18 mouse cellular contexts compared by ENCODE assay signal in the genomic region with DNA sequence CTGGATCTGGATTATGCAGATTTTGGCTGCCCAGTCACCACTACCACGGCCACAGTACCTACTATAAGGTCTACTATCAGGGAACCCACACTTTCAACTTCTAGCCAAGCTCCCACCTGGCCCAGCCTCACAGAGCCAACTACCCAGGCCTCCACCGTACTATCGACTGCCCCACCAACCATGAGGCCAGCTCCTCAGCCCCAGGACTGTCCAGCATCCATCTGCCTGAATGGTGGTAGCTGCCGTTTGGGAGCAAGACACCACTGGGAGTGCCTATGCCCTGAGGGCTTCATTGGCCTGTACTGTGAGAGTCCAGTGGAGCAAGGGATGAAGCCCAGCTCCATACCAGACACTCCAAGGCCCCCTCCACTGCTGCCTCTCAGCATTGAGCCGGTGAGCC. TPM values are rescaled to one million over a fixed set of nuclear protein-coding genes. Genes with fewer than 3 reads are reported as not detected.
A peak's percentile ranks its signal among the peaks of the same experiment; 100 is the strongest.
DNase-seq lines count a peak whose midpoint lies in the region; ATAC-seq and TF ChIP-seq lines count a peak whose summit lies in the region.
"Had no signal": no experiment of that assay in that cellular context is flagged by ENCODE, and none has a peak within 500 bp of the region (broad histone marks: within the 10 kb centered on the region; RNA-seq: fewer than 3 reads in every experiment).

No protein-coding gene starts in this region.

- no peak for TF ChIP-seq POLR2A in embryonic fibroblast, embryonic 13.5 days (IDR thresholded peaks at IDR 0.05; ENCODE audit: low read depth, low read length)
- no peak for TF ChIP-seq POLR2A in lung, adult 2 months (IDR thresholded peaks at IDR 0.05; ENCODE audit: borderline replicate concordance, extremely low read depth, low read depth, low read length)

- no peak overlapping the region for H3K4me2 ChIP-seq in heart, postnatal 0 days (ENCODE audit: low read depth, low read length)
- no peak overlapping the region for H3K4me2 ChIP-seq in heart, embryonic 12.5 days
- no peak overlapping the region for H3K4me2 ChIP-seq in midbrain, embryonic 12.5 days (replicated peaks)
- H3K4me2 ChIP-seq in midbrain, postnatal 0 days (ENCODE audit: low read depth, low read length, poor library complexity, severe bottlenecking): no peak overlapping the region
- no peak overlapping the region for H3K4me2 ChIP-seq in stomach, postnatal 0 days (replicated peaks; ENCODE audit: low read depth)
- H3K4me2 ChIP-seq: embryonic facial prominence, embryonic 12.5 days; liver, embryonic 15.5 days; neural tube, embryonic 12.5 days had no signal

- H3K9ac ChIP-seq in heart, postnatal 0 days (replicated peaks; ENCODE audit: low read depth, low read length): no peak overlapping the region
- H3K9ac ChIP-seq in heart, embryonic 12.5 days: no peak overlapping the region
- H3K9ac ChIP-seq in midbrain, embryonic 12.5 days (replicated peaks): 0 out of 2 replicates have a peak overlapping the region, but pooled peaks have one; percentile 11
- no peak overlapping the region for H3K9ac ChIP-seq in midbrain, postnatal 0 days (replicated peaks; ENCODE audit: low read length, poor library complexity, severe bottlenecking)
- no peak overlapping the region for H3K9ac ChIP-seq in stomach, postnatal 0 days (ENCODE audit: low read length)
- H3K9ac ChIP-seq: embryonic facial prominence, embryonic 12.5 days; liver, embryonic 15.5 days; neural tube, embryonic 12.5 days had no signal

- no peak for TF ChIP-seq EP300 in heart, postnatal 0 days (IDR thresholded peaks at IDR 0.05; ENCODE audit: low read depth)
- TF ChIP-seq EP300 in stomach, postnatal 0 days (optimal IDR thresholded peaks at IDR 0.05): no peak

- no peak overlapping the region for H3K27ac ChIP-seq in heart, postnatal 0 days (ENCODE audit: low read depth)
- H3K27ac ChIP-seq in heart, embryonic 12.5 days (ENCODE audit: poor library complexity, severe bottlenecking): no peak overlapping the region
- no peak overlapping the region for H3K27ac ChIP-seq in midbrain, embryonic 12.5 days (replicated peaks)
- H3K27ac ChIP-seq in midbrain, postnatal 0 days (ENCODE audit: low read depth, low read length): no peak overlapping the region
- H3K27ac ChIP-seq in embryonic fibroblast, embryonic 13.5 days (ENCODE audit: insufficient read depth, low read length): 0 out of 2 replicates have a peak overlapping the region, but pooled peaks have one; percentile 83
- H3K27ac ChIP-seq in stomach, postnatal 0 days (replicated peaks): 0 out of 2 replicates have a peak overlapping the region, but pooled peaks have one; percentile 8
- H3K27ac ChIP-seq: embryonic facial prominence, embryonic 12.5 days; heart, embryonic 10.5 days; left cerebral cortex, adult 2 months; liver, embryonic 15.5 days; neural tube, embryonic 12.5 days had no signal

- 84% methylated on average over 5 of the region's 5 CpGs for WGBS in heart, postnatal 0 days
- 84% methylated on average over 5 of the region's 5 CpGs for WGBS in heart, embryonic 12.5 days
- 91% methylated on average over 5 of the region's 5 CpGs for WGBS in midbrain, embryonic 12.5 days
- 85% methylated on average over 5 of the region's 5 CpGs for WGBS in midbrain, postnatal 0 days
- WGBS in stomach, postnatal 0 days: 86% methylated on average over 5 of the region's 5 CpGs
- 81% methylated on average over 5 of the region's 5 CpGs for WGBS in lung, adult 2 months

- H3K4me1 ChIP-seq in heart, postnatal 0 days (ENCODE audit: control insufficient read depth, insufficient read depth): peaks cover 56% of the 10 kb centered on the region
- H3K4me1 ChIP-seq in heart, embryonic 12.5 days (replicated peaks): peaks cover 80% of the 10 kb centered on the region
- peaks cover 6% of the 10 kb centered on the region; the same call in 1 of the 2 replicates for H3K4me1 ChIP-seq in midbrain, embryonic 12.5 days
- H3K4me1 ChIP-seq in midbrain, postnatal 0 days (ENCODE audit: insufficient read depth, low read length): 0 out of 2 replicates have a peak, but pooled peaks cover 2% of the 10 kb centered on the region
- H3K4me1 ChIP-seq in embryonic fibroblast, embryonic 13.5 days (ENCODE audit: control insufficient read depth, insufficient read depth, low read length): peaks cover 48% of the 10 kb centered on the region
- peaks cover 5% of the 10 kb centered on the region; the same call in 1 of the 2 replicates for H3K4me1 ChIP-seq in stomach, postnatal 0 days (replicated peaks; ENCODE audit: control insufficient read depth, insufficient read depth)
- H3K4me1 ChIP-seq in lung, adult 2 months (ENCODE audit: control insufficient read depth, insufficient read depth, low read length): peaks cover 17% of the 10 kb centered on the region
- H3K4me1 ChIP-seq: liver, embryonic 15.5 days had no signal

- no peaks in the 10 kb centered on the region for H3K9me3 ChIP-seq in heart, postnatal 0 days (replicated peaks; ENCODE audit: control insufficient read depth, low read length)
- no peaks in the 10 kb centered on the region for H3K9me3 ChIP-seq in heart, embryonic 12.5 days (replicated peaks)
- H3K9me3 ChIP-seq in midbrain, embryonic 12.5 days: no peaks in the 10 kb centered on the region
- no peaks in the 10 kb centered on the region for H3K9me3 ChIP-seq in midbrain, postnatal 0 days (ENCODE audit: low read length)
- no peaks in the 10 kb centered on the region for H3K9me3 ChIP-seq in stomach, postnatal 0 days (ENCODE audit: control insufficient read depth, low read length)
- H3K9me3 ChIP-seq: embryonic facial prominence, embryonic 12.5 days; heart, embryonic 10.5 days; liver, embryonic 15.5 days; neural tube, embryonic 12.5 days had no signal

- peaks cover 40% of the 10 kb centered on the region for H3K36me3 ChIP-seq in heart, postnatal 0 days (replicated peaks; ENCODE audit: control insufficient read depth, insufficient read depth, low read length)
- peaks cover 62% of the 10 kb centered on the region for H3K36me3 ChIP-seq in heart, embryonic 12.5 days
- peaks cover 32% of the 10 kb centered on the region for H3K36me3 ChIP-seq in midbrain, embryonic 12.5 days
- peaks cover 32% of the 10 kb centered on the region for H3K36me3 ChIP-seq in midbrain, postnatal 0 days (ENCODE audit: insufficient read depth, low read length)
- peaks cover 13% of the 10 kb centered on the region for H3K36me3 ChIP-seq in stomach, postnatal 0 days (ENCODE audit: control insufficient read depth, insufficient read depth, low read length)

- H3K27me3 ChIP-seq in heart, postnatal 0 days (ENCODE audit: control insufficient read depth, insufficient read depth, low read length): no peaks in the 10 kb centered on the region
- H3K27me3 ChIP-seq in heart, embryonic 12.5 days (replicated peaks): no peaks in the 10 kb centered on the region
- H3K27me3 ChIP-seq in midbrain, embryonic 12.5 days: no peaks in the 10 kb centered on the region
- H3K27me3 ChIP-seq in midbrain, postnatal 0 days (ENCODE audit: insufficient read depth, low read length): no peaks in the 10 kb centered on the region
- H3K27me3 ChIP-seq in stomach, postnatal 0 days (ENCODE audit: control insufficient read depth, insufficient read depth, low read length): no peaks in the 10 kb centered on the region
- H3K27me3 ChIP-seq: embryonic facial prominence, embryonic 12.5 days; liver, embryonic 15.5 days; neural tube, embryonic 12.5 days had no signal

- no peak overlapping the region for H3K4me3 ChIP-seq in heart, postnatal 0 days (ENCODE audit: low read depth, low read length)
- no peak overlapping the region for H3K4me3 ChIP-seq in heart, embryonic 12.5 days
- H3K4me3 ChIP-seq in midbrain, embryonic 12.5 days: no peak overlapping the region
- no peak overlapping the region for H3K4me3 ChIP-seq in midbrain, postnatal 0 days (ENCODE audit: low read depth, low read length)
- no peak overlapping the region for H3K4me3 ChIP-seq in embryonic fibroblast, embryonic 13.5 days (ENCODE audit: insufficient read depth, low read length)
- no peak overlapping the region for H3K4me3 ChIP-seq in stomach, postnatal 0 days (ENCODE audit: low read depth, low read length)
- no peak overlapping the region for H3K4me3 ChIP-seq in lung, adult 2 months (replicated peaks; ENCODE audit: extremely low read depth, low read depth, low read length)
- H3K4me3 ChIP-seq: embryonic facial prominence, embryonic 12.5 days; heart, embryonic 10.5 days; left cerebral cortex, adult 2 months; liver, embryonic 15.5 days; neural tube, embryonic 12.5 days had no signal

- DNase-seq in heart, postnatal 0 days (ENCODE audit: low spot score): peak; percentile 2
- DNase-seq in midbrain, postnatal 0 days (ENCODE audit: low spot score): no peak
- DNase-seq in stomach, postnatal 0 days (ENCODE audit: low spot score): no peak
- no peak for DNase-seq in lung, adult 2 months
- DNase-seq: cerebellum, adult 9-10 months; gastrocnemius, postnatal 14 days; kidney, postnatal 14 days; right cerebral cortex, postnatal 4 days; thymus, postnatal 25 days had no signal

- ATAC-seq in heart, postnatal 0 days (ENCODE audit: insufficient read depth, low read depth): no peak
- ATAC-seq in heart, embryonic 12.5 days (ENCODE audit: insufficient number of reproducible peaks, low FRiP score): no peak
- no peak for ATAC-seq in midbrain, embryonic 12.5 days (ENCODE audit: low FRiP score, low read depth)
- ATAC-seq in midbrain, postnatal 0 days (ENCODE audit: low FRiP score): no peak
- no peak for ATAC-seq in stomach, postnatal 0 days (ENCODE audit: low FRiP score, low TSS enrichment)
- ATAC-seq: lung, postnatal 0 days had no signal

- TF ChIP-seq CTCF in heart, postnatal 0 days (IDR thresholded peaks at IDR 0.05; ENCODE audit: low read depth): no peak
- TF ChIP-seq CTCF in midbrain, postnatal 0 days (IDR thresholded peaks at IDR 0.05): no peak
- TF ChIP-seq CTCF in embryonic fibroblast, embryonic 13.5 days (IDR thresholded peaks at IDR 0.05; ENCODE audit: borderline replicate concordance, insufficient read depth, low read length): no peak
- TF ChIP-seq CTCF in stomach, postnatal 0 days (IDR thresholded peaks at IDR 0.05; ENCODE audit: low read depth): no peak
- TF ChIP-seq CTCF in lung, adult 2 months (IDR thresholded peaks at IDR 0.05; ENCODE audit: insufficient read depth, low read length): no peak

RNA-seq across cellular contexts. Expression of a gene that starts 9.4 kb away (rescaled TPM):
- total RNA-seq in heart, postnatal 0 days (2014; rRNA removed; ENCODE audit: low replicate concordance): 99.6 and 102 TPM in 2 replicates
- 99.5 and 103 TPM in 2 replicates for polyA plus RNA-seq in heart, postnatal 0 days (2015; fragmentation: Nextera tagmentation; extraction: Ambion mirVana)
- 77.6 and 77.7 TPM in 2 replicates for polyA plus RNA-seq in heart, embryonic 12.5 days (2016; fragmentation: Nextera tagmentation; extraction: Ambion mirVana)
- polyA plus RNA-seq in midbrain, embryonic 12.5 days (2016; fragmentation: Nextera tagmentation; extraction: Ambion mirVana): 55.9 and 58.5 TPM in 2 replicates
- 62.1 and 65.5 TPM in 2 replicates for total RNA-seq in midbrain, postnatal 0 days (2014; rRNA removed)
- polyA plus RNA-seq in midbrain, postnatal 0 days (2015; fragmentation: Nextera tagmentation; extraction: Ambion mirVana): 54.1 and 57.0 TPM in 2 replicates
- polyA plus RNA-seq in embryonic fibroblast, embryonic 13.5 days (2011; ENCODE audit: insufficient read length, low read depth, missing spikeins): 39.7 and 47.6 TPM in 2 replicates
- polyA plus RNA-seq in stomach, postnatal 0 days (2015; fragmentation: Nextera tagmentation; extraction: Ambion mirVana): 47.0 and 49.2 TPM in 2 replicates
- polyA plus RNA-seq in lung, adult 2 months (2012; rRNA removed): 16.1 and 21.2 TPM in 2 replicates

RNA-seq across cellular contexts. Expression of a gene that starts 9.5 kb away (rescaled TPM):
- total RNA-seq in heart, postnatal 0 days (2014; rRNA removed; ENCODE audit: low replicate concordance): 38.7 and 64.8 TPM in 2 replicates
- polyA plus RNA-seq in heart, postnatal 0 days (2015; fragmentation: Nextera tagmentation; extraction: Ambion mirVana): 8.1 and 9.3 TPM in 2 replicates
- 14.8 and 16.4 TPM in 2 replicates for polyA plus RNA-seq in heart, embryonic 12.5 days (2016; fragmentation: Nextera tagmentation; extraction: Ambion mirVana)
- 7.7 and 11.1 TPM in 2 replicates for polyA plus RNA-seq in midbrain, embryonic 12.5 days (2016; fragmentation: Nextera tagmentation; extraction: Ambion mirVana)
- 12.0 and 14.2 TPM in 2 replicates for total RNA-seq in midbrain, postnatal 0 days (2014; rRNA removed)
- 4.7 TPM in 2 replicates for polyA plus RNA-seq in midbrain, postnatal 0 days (2015; fragmentation: Nextera tagmentation; extraction: Ambion mirVana)
- 72.1 and 79.5 TPM in 2 replicates for polyA plus RNA-seq in embryonic fibroblast, embryonic 13.5 days (2011; ENCODE audit: insufficient read length, low read depth, missing spikeins)
- 8.8 and 9.6 TPM in 2 replicates for polyA plus RNA-seq in stomach, postnatal 0 days (2015; fragmentation: Nextera tagmentation; extraction: Ambion mirVana)
- polyA plus RNA-seq in lung, adult 2 months (2012; rRNA removed): 86.4 and 91.1 TPM in 2 replicates

RNA-seq across cellular contexts. Expression of a gene that starts 24.4 kb away (rescaled TPM):
- 23.9 and 74.9 TPM in 2 replicates for total RNA-seq in heart, postnatal 0 days (2014; rRNA removed; ENCODE audit: low replicate concordance)
- 172 and 184 TPM in 2 replicates for polyA plus RNA-seq in heart, postnatal 0 days (2015; fragmentation: Nextera tagmentation; extraction: Ambion mirVana)
- 127 and 128 TPM in 2 replicates for polyA plus RNA-seq in heart, embryonic 12.5 days (2016; fragmentation: Nextera tagmentation; extraction: Ambion mirVana)
- polyA plus RNA-seq in midbrain, embryonic 12.5 days (2016; fragmentation: Nextera tagmentation; extraction: Ambion mirVana): 112 and 123 TPM in 2 replicates
- 31.7 and 40.2 TPM in 2 replicates for total RNA-seq in midbrain, postnatal 0 days (2014; rRNA removed)
- 134 TPM in 2 replicates for polyA plus RNA-seq in midbrain, postnatal 0 days (2015; fragmentation: Nextera tagmentation; extraction: Ambion mirVana)
- 30.5 and 33.1 TPM in 2 replicates for polyA plus RNA-seq in embryonic fibroblast, embryonic 13.5 days (2011; ENCODE audit: insufficient read length, low read depth, missing spikeins)
- 65.4 and 71.9 TPM in 2 replicates for polyA plus RNA-seq in stomach, postnatal 0 days (2015; fragmentation: Nextera tagmentation; extraction: Ambion mirVana)
- polyA plus RNA-seq in lung, adult 2 months (2012; rRNA removed): 8.4 and 12.3 TPM in 2 replicates

RNA-seq across cellular contexts. Expression of a gene that starts 30.4 kb away (rescaled TPM):
- 17.2 and 17.8 TPM in 2 replicates for total RNA-seq in heart, postnatal 0 days (2014; rRNA removed; ENCODE audit: low replicate concordance)
- 8.0 and 9.9 TPM in 2 replicates for polyA plus RNA-seq in heart, postnatal 0 days (2015; fragmentation: Nextera tagmentation; extraction: Ambion mirVana)
- polyA plus RNA-seq in heart, embryonic 12.5 days (2016; fragmentation: Nextera tagmentation; extraction: Ambion mirVana): 14.8 and 15.3 TPM in 2 replicates
- 21.7 and 22.6 TPM in 2 replicates for polyA plus RNA-seq in midbrain, embryonic 12.5 days (2016; fragmentation: Nextera tagmentation; extraction: Ambion mirVana)
- total RNA-seq in midbrain, postnatal 0 days (2014; rRNA removed): 31.1 and 39.8 TPM in 2 replicates
- 28.7 and 31.9 TPM in 2 replicates for polyA plus RNA-seq in midbrain, postnatal 0 days (2015; fragmentation: Nextera tagmentation; extraction: Ambion mirVana)
- polyA plus RNA-seq in embryonic fibroblast, embryonic 13.5 days (2011; ENCODE audit: insufficient read length, low read depth, missing spikeins): 17.7 and 23.3 TPM in 2 replicates
- polyA plus RNA-seq in stomach, postnatal 0 days (2015; fragmentation: Nextera tagmentation; extraction: Ambion mirVana): 7.6 and 8.1 TPM in 2 replicates
- polyA plus RNA-seq in lung, adult 2 months (2012; rRNA removed): 60.6 and 60.9 TPM in 2 replicates

RNA-seq across cellular contexts. Expression of a gene that starts 54.7 kb away (rescaled TPM):
- total RNA-seq in heart, postnatal 0 days (2014; rRNA removed; ENCODE audit: low replicate concordance): 25.3 and 25.4 TPM in 2 replicates
- polyA plus RNA-seq in heart, postnatal 0 days (2015; fragmentation: Nextera tagmentation; extraction: Ambion mirVana): 11.2 and 11.8 TPM in 2 replicates
- 24.9 and 25.5 TPM in 2 replicates for polyA plus RNA-seq in heart, embryonic 12.5 days (2016; fragmentation: Nextera tagmentation; extraction: Ambion mirVana)
- 28.2 and 35.6 TPM in 2 replicates for polyA plus RNA-seq in midbrain, embryonic 12.5 days (2016; fragmentation: Nextera tagmentation; extraction: Ambion mirVana)
- total RNA-seq in midbrain, postnatal 0 days (2014; rRNA removed): 20.0 and 20.6 TPM in 2 replicates
- polyA plus RNA-seq in midbrain, postnatal 0 days (2015; fragmentation: Nextera tagmentation; extraction: Ambion mirVana): 10.8 and 12.0 TPM in 2 replicates
- 52.2 and 64.0 TPM in 2 replicates for polyA plus RNA-seq in embryonic fibroblast, embryonic 13.5 days (2011; ENCODE audit: insufficient read length, low read depth, missing spikeins)
- 11.6 and 11.7 TPM in 2 replicates for polyA plus RNA-seq in stomach, postnatal 0 days (2015; fragmentation: Nextera tagmentation; extraction: Ambion mirVana)
- polyA plus RNA-seq in lung, adult 2 months (2012; rRNA removed): 66.5 and 76.4 TPM in 2 replicates

Comparison
In these comparisons a context has a peak if more than half of its experiments do, and no peak if none do; other contexts are left out.
1. H3K27ac ChIP-seq: peak in embryonic fibroblast, embryonic 13.5 days (single experiment) and stomach, postnatal 0 days (single experiment); none in heart, postnatal 0 days (single experiment), heart, embryonic 12.5 days (single experiment), midbrain, embryonic 12.5 days (single experiment) and midbrain, postnatal 0 days (single experiment).